Mouse (Mus musculus) midbrain, embryonic 10.5 days (tissue): ENCODE results near the gene Ten1. TPM values are rescaled to one million over a fixed set of nuclear protein-coding genes. Genes with fewer than 3 reads are reported as not detected.

ENCODE experiments used
- DNase-seq: peaks from one replicate; pipeline ENCODE4 v3.0.0-alpha.2; 2017; ENCODE audit warnings: low spot score
- H3K27ac ChIP-seq: fragments of 300-500 bp; sonication (generic); replicated peaks from 2 replicates; pipeline ENCODE4 v1.5.1; 2016; ENCODE audit warnings: mild to moderate bottlenecking
- H3K27me3 ChIP-seq: fragments of 300-500 bp; sonication (generic); 2 replicates; pipeline ENCODE4 v1.6.1; 2016; ENCODE audit warnings: low read depth, mild to moderate bottlenecking; ENCODE audit not compliant: poor library complexity, severe bottlenecking
- H3K36me3 ChIP-seq: fragments of 300-500 bp; sonication (generic); 2 replicates; pipeline ENCODE4 v1.6.1; 2016; ENCODE audit warnings: mild to moderate bottlenecking, moderate library complexity
- H3K4me1 ChIP-seq: fragments of 300-500 bp; sonication (generic); 2 replicates; pipeline ENCODE4 v1.6.1; 2016
- H3K4me3 ChIP-seq: fragments of 300-500 bp; sonication (generic); 2 replicates; pipeline ENCODE4 v1.5.1; 2016; ENCODE audit warnings: mild to moderate bottlenecking, moderate library complexity
- H3K9me3 ChIP-seq: fragments of 300-500 bp; sonication (generic); replicated peaks from 2 replicates; pipeline ENCODE4 v1.6.1; 2016; ENCODE audit warnings: mild to moderate bottlenecking
- WGBS: fragments of 180-500 bp; shearing (Covaris S2); methylation state at CpG from one replicate; pipeline ENCODE4 v1.1.7; 2016; 5-methylcytosine and 5-hydroxymethylcytosine counted together
- polyA plus RNA-seq: library from polyadenylated mRNA; unstranded; fragments of >200 nt; fragmentation: Nextera tagmentation; extraction: Ambion mirVana; gene quantifications from 2 replicates; pipeline ENCODE4 v1.2.1, GENCODE M21; 2016

Ten1 gene
- polyA plus RNA-seq, 1 experiment from 2014 or later = 60.8 TPM

DNA sequence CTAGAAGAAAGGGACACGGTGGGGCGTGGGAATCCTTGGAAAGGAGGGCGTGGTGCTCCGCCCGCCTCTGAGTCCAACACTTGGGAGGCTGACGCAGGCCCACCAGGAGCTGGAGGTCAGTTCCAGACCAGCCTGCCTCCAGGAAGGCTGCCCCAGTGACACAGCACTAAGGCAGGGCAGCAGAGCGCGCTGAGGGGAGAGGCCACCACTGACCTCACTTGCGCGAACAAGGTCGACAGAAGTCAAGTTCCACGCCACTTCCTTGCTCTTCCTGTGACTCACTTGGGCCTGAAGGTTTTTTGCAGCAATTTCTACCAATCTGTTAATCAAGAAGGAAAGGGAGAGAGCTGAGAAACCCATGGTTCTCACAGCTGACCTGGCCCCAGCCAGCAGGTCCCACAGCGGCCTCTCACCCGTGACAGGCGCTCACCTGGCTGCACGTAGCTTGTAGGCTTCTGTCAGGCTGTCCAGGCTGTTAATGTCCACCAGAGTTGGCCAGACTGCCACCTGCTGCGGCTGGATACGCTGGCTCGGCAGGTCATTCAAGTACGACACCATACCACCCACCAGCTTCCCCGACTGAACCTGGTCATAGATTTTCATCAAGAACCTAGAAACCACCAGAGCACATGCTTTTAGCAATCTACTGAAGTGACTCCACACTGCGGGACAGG is 23.7 kb upstream of the Ten1 start:
- 93% methylated on average over 22 of the region's 22 CpGs for WGBS
- no peak overlapping the region for H3K4me3 ChIP-seq
- no peak overlapping the region for H3K27ac ChIP-seq
- H3K4me1 ChIP-seq = no peaks in the 10 kb centered on the region
- peaks cover 86% of the 10 kb centered on the region for H3K36me3 ChIP-seq
- H3K9me3 ChIP-seq = no peaks in the 10 kb centered on the region
- H3K27me3 ChIP-seq = no peaks in the 10 kb centered on the region
- DNase-seq = no peak

DNA sequence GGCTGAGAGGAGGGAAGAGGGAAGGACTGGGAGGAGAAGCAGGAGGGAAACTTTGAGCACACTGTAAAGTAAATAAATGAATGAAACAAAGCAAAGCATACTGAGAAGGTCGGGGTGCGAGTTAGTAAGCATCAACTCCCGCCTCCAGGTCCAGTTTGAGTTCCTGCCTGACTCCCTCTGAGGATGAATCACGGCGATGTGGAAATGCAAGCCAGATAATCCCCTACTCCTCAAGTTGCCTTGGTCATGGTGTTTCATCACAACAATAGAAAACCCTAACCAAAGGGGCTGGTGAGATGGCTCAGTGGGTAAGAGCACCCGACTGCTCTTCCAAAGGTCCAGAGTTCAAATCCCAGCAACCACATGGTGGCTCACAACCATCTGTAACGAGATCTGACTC is 22.6 kb upstream of the Ten1 start:
- Histone ChIP-seq H3K36me3 (peaks cover 94% of the 10 kb centered on the region), H3K9me3 (no peaks in the 10 kb centered on the region), H3K4me3 (no peak overlapping the region), H3K4me1 (no peaks in the 10 kb centered on the region), H3K27ac (no peak overlapping the region), H3K27me3 (no peaks in the 10 kb centered on the region)
- WGBS = 84% methylated on average over 7 of the region's 7 CpGs
- DNase-seq = no peak

DNA sequence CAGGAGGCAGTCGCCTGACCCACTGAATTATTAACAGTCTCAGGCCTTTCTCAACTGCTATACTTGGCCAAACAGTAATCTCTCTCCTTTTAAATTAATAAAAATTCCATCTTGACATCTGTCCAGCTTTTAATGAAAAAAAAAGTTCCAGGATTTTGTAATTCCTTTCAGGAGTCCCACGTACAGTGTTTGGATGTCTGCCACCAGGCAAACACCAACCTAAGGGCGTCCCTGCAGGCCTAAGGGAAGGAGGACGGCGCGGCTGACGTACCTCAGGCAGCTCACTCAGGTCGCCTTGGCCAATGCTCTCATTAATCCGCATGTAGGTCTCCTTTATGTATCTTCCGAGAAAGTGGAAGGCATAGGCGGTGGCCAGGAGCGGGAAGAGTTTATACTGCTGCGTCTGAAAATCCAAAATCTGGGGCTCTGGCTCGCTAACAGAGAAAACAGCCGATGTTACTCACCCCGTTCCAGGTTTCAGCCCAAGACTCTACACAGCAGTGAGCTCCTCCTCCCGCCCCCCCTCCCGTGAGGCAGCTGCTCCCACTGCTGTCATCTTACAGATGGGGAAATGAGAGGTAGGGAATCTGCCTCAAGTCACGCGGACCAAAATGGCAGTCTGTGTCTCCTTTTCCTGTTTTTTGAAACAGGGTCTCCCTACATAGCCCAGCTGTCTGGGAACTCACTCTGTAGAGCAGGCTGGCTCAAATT is 20.1 kb upstream of the Ten1 start:
- no peak for DNase-seq
- Histone ChIP-seq H3K36me3 (peaks cover 93% of the 10 kb centered on the region), H3K4me1 (no peaks in the 10 kb centered on the region), H3K4me3 (no peak overlapping the region), H3K27ac (no peak overlapping the region), H3K9me3 (no peaks in the 10 kb centered on the region), H3K27me3 (no peaks in the 10 kb centered on the region)
- 92% methylated on average over 20 of the region's 20 CpGs for WGBS

DNA sequence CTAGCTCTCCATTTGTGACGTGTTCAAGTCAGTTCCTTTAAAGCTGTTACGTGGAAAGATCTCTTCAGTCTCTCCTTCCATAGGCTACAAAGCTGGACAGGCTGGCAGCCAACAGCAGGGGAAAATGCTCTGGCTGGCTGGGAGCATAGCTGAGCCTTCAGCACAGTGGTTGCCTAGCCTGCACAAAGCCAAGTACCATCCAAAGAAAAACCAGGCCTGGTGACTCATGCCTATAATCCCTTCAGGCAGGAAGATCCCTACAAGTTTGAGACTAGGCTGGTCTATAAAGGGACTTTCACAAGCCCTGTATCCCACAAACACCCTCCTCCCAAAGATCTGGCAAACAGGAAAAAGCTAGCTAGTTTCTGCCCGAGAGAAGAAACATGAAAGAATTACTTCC is 12.8 kb upstream of the Ten1 start:
- no peak for DNase-seq
- Histone ChIP-seq H3K36me3 (peaks cover 63% of the 10 kb centered on the region), H3K27ac (no peak overlapping the region), H3K27me3 (no peaks in the 10 kb centered on the region), H3K9me3 (no peaks in the 10 kb centered on the region), H3K4me1 (peaks cover 17% of the 10 kb centered on the region), H3K4me3 (no peak overlapping the region)
- 86% methylated on average over 3 of the region's 3 CpGs for WGBS

DNA sequence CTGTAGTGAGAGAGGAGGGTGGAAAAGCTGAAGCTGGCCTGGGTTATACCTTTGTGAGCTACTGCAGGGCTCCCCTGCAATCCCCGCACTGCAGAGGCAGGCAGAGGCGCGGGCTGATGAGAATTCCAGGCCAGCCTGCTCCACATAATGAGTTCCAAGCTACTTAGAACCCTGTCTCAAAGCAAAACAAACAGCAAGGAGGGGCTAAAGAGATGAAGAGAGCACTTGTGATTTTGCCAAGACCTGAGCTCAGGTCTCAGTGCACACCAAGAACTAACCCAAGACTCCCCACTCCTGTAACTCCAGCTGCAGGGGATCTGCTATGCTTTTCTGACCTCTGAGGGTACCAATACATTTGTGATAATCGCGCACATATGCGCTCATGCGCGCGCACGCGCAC is 12.3 kb upstream of the Ten1 start:
- peaks cover 17% of the 10 kb centered on the region for H3K4me1 ChIP-seq
- peaks cover 63% of the 10 kb centered on the region for H3K36me3 ChIP-seq
- DNase-seq = no peak
- no peak overlapping the region; the same call in 1 of the 2 replicates for H3K27ac ChIP-seq
- no peaks in the 10 kb centered on the region for H3K9me3 ChIP-seq
- no peak overlapping the region for H3K4me3 ChIP-seq
- 92% methylated on average over 11 of the region's 11 CpGs for WGBS
- H3K27me3 ChIP-seq = no peaks in the 10 kb centered on the region

DNA sequence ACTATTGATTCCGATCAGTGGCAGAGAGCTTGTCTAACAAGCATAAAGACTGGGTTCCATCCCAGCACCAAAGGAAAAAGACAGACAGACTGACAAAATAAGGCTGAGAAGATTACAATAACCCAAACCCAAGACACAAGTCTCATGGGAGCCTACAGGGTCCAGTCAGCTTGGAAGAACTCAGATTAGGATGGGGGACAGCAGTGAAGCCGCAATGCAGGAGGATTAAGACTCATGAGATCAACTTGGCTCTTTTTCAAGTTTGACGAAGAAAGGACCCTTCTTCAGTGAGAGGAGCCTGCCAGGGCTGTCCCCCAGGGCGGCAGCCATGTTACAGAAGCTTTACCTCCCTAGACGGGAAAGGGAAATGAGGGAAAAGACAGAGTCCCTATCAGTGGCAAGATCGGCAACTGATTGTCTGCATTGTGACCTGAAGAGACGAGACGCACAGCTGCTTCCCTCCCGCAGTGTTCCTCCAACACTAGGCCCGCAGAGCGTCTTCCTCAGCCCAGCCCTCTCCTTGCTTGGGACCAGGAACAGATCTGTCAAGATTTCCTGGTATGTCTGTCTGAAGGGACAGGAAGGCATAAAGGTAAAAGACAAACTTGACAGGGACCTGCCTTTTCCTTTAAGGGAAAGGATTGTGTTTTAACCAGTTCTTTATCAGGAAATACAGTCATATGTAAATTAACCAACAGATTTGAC is 11.3 kb upstream of the Ten1 start:
- H3K27ac ChIP-seq = peak overlapping the region; percentile 57

DNA sequence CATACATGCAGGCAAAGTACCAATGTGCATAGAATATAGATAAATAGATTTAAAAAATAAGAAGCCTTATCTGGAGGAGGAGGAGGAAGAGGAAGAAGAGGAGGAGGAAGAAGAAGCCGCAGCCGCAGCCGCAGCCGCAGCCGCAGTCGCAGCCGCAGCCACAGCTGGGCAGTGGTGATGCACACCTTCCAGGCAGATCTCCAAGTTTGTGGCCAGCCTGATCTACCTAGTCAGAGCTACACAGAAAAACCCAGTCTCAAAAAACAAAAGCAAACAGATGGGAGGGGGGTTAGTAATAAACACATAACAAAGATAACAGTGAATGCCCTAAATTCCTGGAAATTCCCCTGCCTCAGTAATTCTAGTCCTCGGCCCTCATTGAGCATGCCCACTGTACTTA is 4.0 kb upstream of the Ten1 start:
- DNase-seq = no peak
- WGBS = 97% methylated on average over 8 of the region's 8 CpGs
- no peak overlapping the region for H3K4me3 ChIP-seq
- no peak overlapping the region for H3K27ac ChIP-seq
- H3K27me3 ChIP-seq = no peaks in the 10 kb centered on the region
- peaks cover 16% of the 10 kb centered on the region for H3K4me1 ChIP-seq
- H3K9me3 ChIP-seq = no peaks in the 10 kb centered on the region
- H3K36me3 ChIP-seq = peaks cover 22% of the 10 kb centered on the region

More for the DNA sequence above, 11.3 kb upstream of the Ten1 start:
- peaks cover 17% of the 10 kb centered on the region for H3K4me1 ChIP-seq
- no peak for DNase-seq
- H3K27me3 ChIP-seq = no peaks in the 10 kb centered on the region
- WGBS = 51% methylated on average over 11 of the region's 11 CpGs
- H3K9me3 ChIP-seq = no peaks in the 10 kb centered on the region
- peaks cover 57% of the 10 kb centered on the region for H3K36me3 ChIP-seq
- no peak overlapping the region for H3K4me3 ChIP-seq

DNA sequence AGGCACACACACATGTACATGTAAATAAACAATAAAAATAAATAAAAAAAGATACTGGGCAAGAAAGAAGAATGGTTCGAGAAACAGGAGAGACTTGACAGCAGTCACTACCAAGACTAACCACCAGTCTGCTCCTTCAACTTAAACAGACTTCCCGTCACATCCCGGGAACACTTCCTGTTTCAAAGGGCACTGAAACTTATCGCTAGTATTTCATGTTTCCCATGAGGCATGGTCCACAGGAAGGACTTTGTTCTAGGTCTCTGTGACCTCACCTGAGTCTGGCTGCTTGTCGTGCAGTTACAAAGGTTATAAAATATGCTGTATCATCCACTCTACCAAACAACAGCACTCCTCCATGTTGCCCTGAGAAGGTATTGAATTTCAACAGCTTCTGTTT is 3.4 kb upstream of the Ten1 start:
- DNase-seq = no peak
- WGBS = 84% methylated on average over 5 of the region's 5 CpGs
- Histone ChIP-seq H3K4me3 (no peak overlapping the region), H3K9me3 (no peaks in the 10 kb centered on the region), H3K4me1 (peaks cover 17% of the 10 kb centered on the region), H3K36me3 (peaks cover 19% of the 10 kb centered on the region), H3K27ac (no peak overlapping the region), H3K27me3 (no peaks in the 10 kb centered on the region)

DNA sequence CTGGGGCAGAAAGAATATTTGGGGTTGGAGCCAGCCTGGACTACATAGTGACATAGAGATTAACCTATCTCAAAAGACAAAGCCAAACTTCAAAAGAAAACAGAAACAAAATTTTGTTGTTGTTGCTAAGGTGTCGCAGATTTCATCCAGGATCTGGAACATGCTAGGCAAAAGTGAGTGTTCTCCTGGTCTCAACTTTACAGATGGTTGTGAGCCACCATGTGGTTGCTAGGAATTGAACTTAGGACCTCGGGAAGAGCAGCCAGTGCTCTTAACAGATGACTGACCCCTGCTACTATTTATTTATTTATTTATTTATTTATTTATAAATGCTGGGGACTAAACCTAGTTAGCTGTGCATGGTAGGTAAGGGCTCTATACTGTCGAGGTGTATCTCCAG is 2.3 kb upstream of the Ten1 start:
- peaks cover 17% of the 10 kb centered on the region for H3K4me1 ChIP-seq
- no peaks in the 10 kb centered on the region for H3K27me3 ChIP-seq
- no peaks in the 10 kb centered on the region for H3K9me3 ChIP-seq
- no peak overlapping the region for H3K27ac ChIP-seq
- no peak for DNase-seq
- WGBS = 95% methylated on average over 3 of the region's 3 CpGs
- H3K4me3 ChIP-seq = no peak overlapping the region
- peaks cover 14% of the 10 kb centered on the region for H3K36me3 ChIP-seq

DNA sequence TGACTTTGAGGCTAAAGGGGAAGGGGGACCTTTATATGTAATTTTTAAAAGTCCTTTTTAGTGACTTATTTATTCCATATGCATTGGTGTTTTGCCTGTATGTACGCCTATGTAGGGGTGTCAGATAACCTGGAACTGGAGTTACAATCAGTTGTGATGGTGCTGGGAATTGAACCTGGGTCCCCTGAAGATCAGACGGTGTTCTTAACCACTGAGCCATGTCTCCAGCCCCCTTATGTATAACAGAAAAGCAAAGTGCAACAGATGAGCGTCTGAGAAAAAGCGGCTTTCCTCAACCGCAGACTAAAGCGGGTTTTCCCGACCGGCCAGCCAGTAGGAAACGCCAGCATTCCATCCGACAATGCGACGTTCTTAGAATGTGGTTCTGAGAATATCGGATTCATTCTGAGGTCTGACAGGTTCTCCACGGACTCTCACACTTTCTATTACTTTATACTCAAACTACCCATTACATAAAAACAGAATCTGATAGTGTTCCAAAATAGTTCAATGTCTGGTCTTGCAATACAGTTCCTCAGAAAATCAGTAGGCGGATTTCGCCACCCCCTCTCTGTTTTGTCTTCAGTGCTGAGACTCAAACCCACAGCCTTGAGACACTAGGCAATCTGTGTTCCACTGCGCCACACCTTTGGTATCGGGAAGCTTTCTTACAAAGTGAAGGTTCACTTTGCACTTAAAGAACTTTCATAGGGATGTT is 1.6 kb upstream of the Ten1 start:
- 93% methylated on average over 18 of the region's 18 CpGs for WGBS
- Histone ChIP-seq H3K4me3 (0 out of 2 replicates have a peak overlapping the region, but pooled peaks have one; percentile 88), H3K9me3 (no peaks in the 10 kb centered on the region), H3K27me3 (no peaks in the 10 kb centered on the region), H3K36me3 (peaks cover 10% of the 10 kb centered on the region), H3K27ac (no peak overlapping the region), H3K4me1 (peaks cover 17% of the 10 kb centered on the region)
- DNase-seq = no peak

DNA sequence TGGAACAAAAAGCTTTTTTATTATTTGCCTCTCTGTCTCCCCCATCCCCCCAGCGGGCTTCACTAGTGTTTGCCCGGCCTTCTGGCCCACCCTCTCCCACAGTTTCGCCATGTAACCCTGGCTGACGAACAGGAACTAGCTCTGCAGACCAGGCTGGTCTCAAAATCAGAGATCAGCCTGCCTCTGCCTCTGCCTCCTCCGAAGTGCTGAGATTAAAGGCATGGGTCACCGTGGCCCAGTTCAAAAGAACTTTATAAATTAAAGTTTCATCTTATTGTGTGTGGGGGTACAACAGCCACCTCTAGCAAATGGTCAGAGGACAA is 1.1 kb upstream of the Ten1 start:
- no peak for DNase-seq
- Histone ChIP-seq H3K4me3 (peak overlapping the region; percentile 88; the same call in 1 of the 2 replicates), H3K9me3 (no peaks in the 10 kb centered on the region), H3K36me3 (peaks cover 10% of the 10 kb centered on the region), H3K27ac (no peak overlapping the region), H3K27me3 (no peaks in the 10 kb centered on the region), H3K4me1 (peaks cover 17% of the 10 kb centered on the region)
- WGBS = 87% methylated on average over 6 of the region's 6 CpGs

DNA sequence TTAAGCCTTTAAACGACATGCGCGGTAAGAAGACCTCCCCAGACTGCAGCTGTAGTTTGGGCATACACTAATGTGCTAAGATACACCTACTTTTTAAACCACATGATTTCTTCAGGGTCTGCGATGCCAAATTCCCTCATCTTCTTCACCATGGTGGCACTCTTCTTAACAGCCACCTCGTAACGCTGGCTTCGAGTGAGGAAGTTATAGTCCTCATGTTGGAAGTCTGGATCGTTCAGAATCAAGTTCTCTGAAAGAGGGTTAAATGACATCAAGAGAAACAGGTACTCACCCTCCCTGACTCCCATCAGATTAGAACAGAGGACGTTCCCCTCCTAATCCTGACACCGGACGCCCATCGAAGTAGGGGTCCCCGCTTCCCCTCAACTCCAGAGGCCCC is 523 bp upstream of the Ten1 start:
- no peak for DNase-seq
- H3K4me3 ChIP-seq = peak overlapping the region; percentile 88
- peaks cover 10% of the 10 kb centered on the region for H3K36me3 ChIP-seq
- H3K4me1 ChIP-seq = peaks cover 17% of the 10 kb centered on the region
- H3K27me3 ChIP-seq = no peaks in the 10 kb centered on the region
- 29% methylated on average over 13 of the region's 13 CpGs for WGBS
- H3K9me3 ChIP-seq = no peaks in the 10 kb centered on the region
- peak overlapping the region; percentile 99 for H3K27ac ChIP-seq
